Mouse (Mus musculus): ENCODE measurements at regions not wholly inside any gene's neighbourhood (a gene's known extent, or its start where the extent isn't known, plus 50 kb on each side); places are given as distances from the start of the nearest gene placed in this dataset.

- no peak for DNase-seq
- intact Hi-C loops (cut with DNase I): no loop called here
Observed at GRCm38 (mm10) chr6:31325621-31326020, 72.9 kb upstream of the Mkln1 start.

- intact Hi-C loops (cut with DNase I): no loop called here
- no peak for DNase-seq
Observed at GRCm38 (mm10) chr6:31330327-31330726, 68.2 kb upstream of the Mkln1 start.

- intact Hi-C loops (cut with DNase I): no loop called here
- no peak for DNase-seq
Observed at GRCm38 (mm10) chr6:31330868-31331267, 67.7 kb upstream of the Mkln1 start.

GRCm38 (mm10) chr6:31332254-31332653 is 66.3 kb upstream of the Mkln1 start:
- no peak for DNase-seq
- intact Hi-C loops (cut with DNase I): no loop called here

GRCm38 (mm10) chr6:31332714-31333113 is 65.8 kb upstream of the Mkln1 start:
- intact Hi-C loops (cut with DNase I): no loop called here
- no peak for DNase-seq

GRCm38 (mm10) chr6:31333228-31333922 is 65.2 kb upstream of the Mkln1 start:
- no peak for DNase-seq
- intact Hi-C loops (cut with DNase I): no loop called here

- intact Hi-C loops (cut with DNase I): no loop called here
- DNase-seq: no peak
Observed at GRCm38 (mm10) chr6:31334086-31334485, 64.4 kb upstream of the Mkln1 start.

- intact Hi-C loops (cut with DNase I): no loop called here
- DNase-seq: no peak
Observed at GRCm38 (mm10) chr6:31339122-31339947, 59.2 kb upstream of the Mkln1 start.

GRCm38 (mm10) chr6:31339948-31340250 is 58.6 kb upstream of the Mkln1 start:
- intact Hi-C loops (cut with DNase I): no loop called here
- peak in 1 of 2 experiments; percentile 22 for DNase-seq

- DNase-seq: no peak
- intact Hi-C loops (cut with DNase I): no loop called here
Observed at GRCm38 (mm10) chr6:31345366-31346084, 53.0 kb upstream of the Mkln1 start.

- no peak for DNase-seq
- intact Hi-C loops (cut with DNase I): no loop called here
Observed at GRCm38 (mm10) chr6:31348333-31348732, 50.2 kb upstream of the Mkln1 start.

Small RNA genes in the stretch of these regions (microRNA-seq; reads per million reads assigned to microRNA genes)
- gene Mir29a (ENCODE audit: borderline number of aligned reads in 2 of 2): 4,857 to 6,009 reads per million in 2 experiments
- 34.7 to 35.6 reads per million in 2 experiments for gene Mir29b-1 (ENCODE audit: borderline number of aligned reads in 2 of 2)

All from heart, postnatal 36 days (tissue).